Mouse (Mus musculus): Measurements from ENCODE around the gene Arhgef39.

Gene Arhgef39

DNA sequence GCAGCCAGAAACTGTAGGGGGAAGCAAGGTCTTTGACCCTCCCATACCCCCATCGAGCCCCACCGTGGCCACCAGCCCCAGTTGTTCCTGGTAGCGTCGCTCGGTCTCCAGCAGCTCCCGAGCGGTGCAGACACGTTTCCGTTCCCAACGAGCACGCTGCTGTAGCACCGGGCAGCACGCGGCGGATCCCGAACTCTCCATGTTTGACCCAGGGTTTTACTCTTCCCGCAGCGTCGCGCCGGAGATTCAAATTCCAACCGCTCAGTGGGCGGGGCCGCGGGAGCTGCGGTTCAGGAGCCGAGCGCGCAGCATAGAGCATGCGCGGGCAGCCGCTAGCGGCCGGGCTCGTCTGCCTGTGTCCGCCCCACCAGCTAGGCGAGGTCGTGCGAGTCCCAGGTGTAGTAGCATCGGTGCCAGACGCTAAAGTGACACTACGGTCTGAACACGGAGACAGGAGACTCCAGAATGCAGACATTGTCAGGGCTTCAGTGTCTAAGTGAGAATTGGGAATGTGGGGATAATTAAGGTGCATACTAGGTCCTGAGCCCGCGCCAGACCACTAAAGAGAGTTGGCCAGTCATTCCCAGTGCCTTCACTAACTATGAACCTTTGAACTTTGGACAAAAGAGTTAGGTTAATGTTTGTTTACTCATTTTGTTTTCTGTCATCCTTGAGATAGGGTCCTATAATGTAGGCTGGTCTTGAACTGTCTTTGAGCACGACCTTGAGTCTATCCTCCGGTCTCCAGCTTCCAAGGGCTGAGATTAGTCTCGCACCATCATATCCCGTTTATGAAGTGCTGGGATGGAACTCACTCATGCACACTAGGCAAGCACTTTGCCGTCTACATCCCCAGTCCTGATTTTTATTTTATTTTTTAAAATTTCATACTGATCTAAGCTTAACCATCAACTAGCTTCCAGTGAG is at the start of gene Arhgef39:
Gene Arhgef39 (minus strand): TSS at position 289 of the 927 bp plus-strand sequence.
- DNase-seq (ENCODE audit: low spot score in 2 of 2), result peak; percentile 75 to 78

DNA sequence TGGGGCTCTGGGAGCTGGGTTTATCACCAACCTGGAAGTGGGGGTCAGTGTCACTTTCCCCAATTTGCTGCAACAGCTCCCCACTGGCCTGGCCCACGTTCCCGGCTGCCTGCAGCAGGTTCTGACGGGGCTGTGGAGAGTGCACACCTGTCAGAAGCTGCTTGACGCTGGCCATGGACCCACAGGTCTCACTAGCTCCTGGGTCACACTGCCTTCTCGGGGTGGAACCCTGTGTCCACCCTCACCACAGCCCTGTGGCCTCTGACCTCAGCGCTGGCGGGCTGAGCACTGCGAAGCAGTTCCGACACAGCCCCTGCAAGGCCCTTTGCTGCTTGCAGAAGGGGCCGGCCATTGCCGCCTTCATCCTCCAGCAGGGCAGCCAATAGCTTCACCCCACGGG is 49.6 kb upstream of the Arhgef39 start:
- DNase-seq (ENCODE audit: low spot score in 2 of 2), result no peak

DNA sequence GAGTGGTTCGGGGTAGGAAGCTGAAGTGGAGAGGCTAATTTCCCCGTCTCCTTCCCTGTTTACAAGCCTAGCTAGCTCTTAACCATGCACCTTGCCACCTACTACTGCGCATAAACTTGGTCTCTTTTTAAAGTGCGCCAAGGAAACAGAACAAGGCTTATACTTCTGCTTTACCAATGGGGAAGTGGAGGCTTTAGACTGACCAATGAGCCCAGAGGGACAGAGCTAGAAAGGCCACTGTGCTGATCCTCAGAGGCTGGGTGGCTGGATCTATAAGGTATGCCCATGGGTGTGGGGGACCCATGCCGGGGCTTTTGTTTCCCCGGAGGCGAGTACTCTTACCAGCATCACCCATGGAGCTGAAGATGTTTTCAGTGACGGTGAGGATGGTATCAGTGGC is 47.7 kb upstream of the Arhgef39 start:
- no peak for DNase-seq (ENCODE audit: low spot score in 2 of 2)

DNA sequence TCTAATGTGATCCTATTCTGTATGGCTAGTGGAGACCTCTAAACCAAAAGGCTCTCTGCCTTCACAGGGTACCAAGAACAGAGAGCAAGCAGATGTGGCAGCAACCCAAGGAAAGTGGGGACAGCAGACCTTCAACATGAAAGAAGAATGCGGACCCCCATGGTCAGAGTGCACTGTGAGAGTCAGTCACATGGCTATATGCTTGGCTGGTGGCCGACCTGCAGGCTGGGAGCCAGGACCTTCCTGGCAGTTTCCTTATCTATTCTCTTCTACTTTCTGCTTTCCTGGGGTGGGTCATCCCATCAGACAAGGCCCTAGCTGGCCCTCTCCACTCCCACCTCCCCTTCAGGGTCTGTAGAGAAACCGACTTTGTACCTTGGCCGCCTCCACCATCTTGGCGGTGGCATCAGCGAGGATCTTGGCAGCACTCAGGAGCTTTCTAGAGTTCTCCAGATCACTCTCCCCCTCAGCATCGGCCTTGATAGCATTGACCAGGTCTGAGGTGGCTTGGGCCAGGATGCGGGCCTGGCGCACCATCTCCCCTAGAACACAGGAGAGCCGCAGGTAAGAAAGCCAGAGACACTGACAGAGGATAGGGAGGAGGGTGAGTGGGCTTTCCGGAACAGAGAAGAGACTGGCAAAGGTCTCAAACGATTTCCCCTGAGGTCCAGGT is 47.0 kb upstream of the Arhgef39 start:
- DNase-seq (ENCODE audit: low spot score in 2 of 2), result no peak

DNA sequence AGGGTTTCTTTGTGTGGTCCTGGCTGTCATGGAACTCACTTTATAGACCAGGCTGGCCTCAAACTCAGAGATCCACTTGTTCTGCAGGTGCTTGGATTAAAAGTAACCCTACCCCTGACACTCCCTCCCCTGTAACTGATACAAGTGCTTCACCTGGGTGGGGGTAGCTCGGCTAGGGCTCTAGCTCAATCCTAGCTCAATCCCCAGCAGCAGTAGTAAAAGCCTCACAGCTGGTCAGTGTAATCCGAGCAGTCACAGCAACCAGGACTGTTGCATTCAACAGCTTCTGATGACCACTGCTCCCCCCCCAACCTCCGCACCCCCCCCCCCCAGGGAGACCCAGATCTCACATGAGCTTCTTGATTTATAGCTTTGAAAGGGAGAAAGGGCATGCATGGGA is 42.5 kb upstream of the Arhgef39 start:
- no peak for DNase-seq (ENCODE audit: low spot score in 2 of 2)

DNA sequence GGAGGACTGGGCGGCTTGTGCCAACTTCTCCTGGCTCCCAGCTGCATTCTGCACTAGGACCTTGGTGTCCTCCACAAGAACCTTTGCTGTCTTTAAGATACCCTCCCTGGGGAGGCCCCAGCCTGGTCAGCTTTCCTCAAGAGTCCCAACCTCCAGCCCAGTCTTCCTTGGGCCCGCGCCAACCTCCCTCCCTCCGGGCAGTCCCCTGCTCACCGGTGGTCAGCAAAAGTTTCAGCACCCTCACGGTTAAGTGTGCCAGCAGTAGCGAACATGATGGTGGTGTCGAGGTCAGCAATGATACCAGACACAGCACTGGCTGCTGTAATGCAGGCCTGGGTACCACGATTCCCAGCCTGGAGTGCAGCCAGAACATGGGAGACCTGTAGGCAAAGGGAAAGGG is 36.5 kb upstream of the Arhgef39 start:
- DNase-seq (ENCODE audit: low spot score in 2 of 2), result no peak

DNA sequence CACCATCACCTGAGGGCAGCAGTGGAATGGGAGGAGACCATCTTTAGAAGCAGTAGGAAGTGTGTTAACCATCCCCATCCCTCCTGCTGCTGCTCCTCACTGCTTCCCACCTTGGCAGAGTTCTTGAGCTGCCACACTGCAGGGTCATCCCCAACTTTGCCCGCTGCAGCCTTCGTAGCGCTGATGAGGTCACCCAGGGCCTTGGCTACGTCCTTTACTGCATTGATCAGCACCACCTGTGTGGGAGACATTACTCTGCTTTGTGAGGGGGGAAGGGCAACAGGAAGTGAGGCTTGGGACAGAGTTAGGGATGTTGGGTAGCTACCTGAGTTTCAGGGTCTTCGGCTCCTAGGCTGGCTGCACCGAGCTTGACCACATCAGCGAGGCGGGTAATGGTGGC is 36.1 kb upstream of the Arhgef39 start:
- DNase-seq (ENCODE audit: low spot score in 2 of 2), result no peak

DNA sequence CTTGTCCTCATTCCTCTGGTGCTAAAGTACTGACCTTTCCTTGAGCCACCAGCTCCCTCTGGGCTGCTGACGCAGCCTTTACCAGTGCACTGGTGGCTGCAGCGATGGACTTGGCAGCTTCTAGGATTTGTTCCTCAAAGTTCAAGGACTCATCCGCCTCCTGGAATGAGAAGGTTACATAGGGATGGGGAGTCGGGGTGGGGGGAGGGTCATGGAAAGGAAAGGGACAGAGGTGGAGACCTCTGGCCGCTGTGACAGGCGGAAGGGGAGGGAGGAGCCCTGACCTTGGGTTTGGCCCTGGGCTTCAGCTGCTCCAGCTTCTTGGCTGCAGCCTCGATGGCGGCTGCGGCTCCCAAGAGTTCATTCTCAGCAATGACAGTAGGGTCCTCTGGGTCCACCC is 33.8 kb upstream of the Arhgef39 start:
- DNase-seq (ENCODE audit: low spot score in 2 of 2), result no peak

DNA sequence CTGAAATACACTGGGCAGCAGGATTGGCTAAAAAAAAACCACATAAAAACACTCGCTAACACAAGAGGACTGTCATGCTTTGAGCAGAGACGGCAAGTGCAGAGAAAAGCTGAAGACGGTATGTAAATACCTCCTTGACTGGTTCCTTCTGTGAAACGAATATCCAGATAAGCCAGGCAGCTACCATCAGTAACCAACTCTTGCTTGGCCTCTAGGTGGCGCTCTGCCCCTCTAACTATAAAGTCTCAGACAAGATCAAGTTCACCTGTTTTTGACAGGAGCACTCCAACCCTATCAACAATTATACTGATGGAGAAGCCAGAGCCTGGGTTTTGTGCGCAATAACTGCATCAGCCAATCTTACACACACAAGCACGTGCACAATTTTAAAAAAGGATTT is 31.1 kb upstream of the Arhgef39 start:
- peak; percentile 55 to 77 for DNase-seq (ENCODE audit: low spot score in 2 of 2)

DNA sequence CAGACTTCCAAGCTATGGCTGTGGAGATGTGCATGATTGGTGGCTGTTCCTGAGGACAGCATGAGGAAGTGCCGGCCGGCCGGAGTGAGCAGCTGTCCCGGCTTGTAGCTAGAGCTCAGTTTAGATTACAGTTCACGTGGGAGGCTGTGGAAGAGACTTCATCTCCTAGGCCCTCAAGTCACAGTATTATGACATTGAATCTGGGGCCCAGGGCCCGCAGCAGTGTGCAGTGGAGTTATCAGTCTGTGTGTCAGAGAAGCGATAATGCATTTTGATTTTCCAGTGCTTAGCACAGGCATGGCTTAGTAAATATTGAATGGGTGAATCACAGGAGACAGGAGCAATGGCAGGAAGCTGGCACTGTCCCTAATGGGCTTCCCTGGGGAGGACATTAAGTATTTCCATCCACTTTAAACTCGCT is 30.6 kb upstream of the Arhgef39 start:
- DNase-seq (ENCODE audit: low spot score in 2 of 2), result no peak

DNA sequence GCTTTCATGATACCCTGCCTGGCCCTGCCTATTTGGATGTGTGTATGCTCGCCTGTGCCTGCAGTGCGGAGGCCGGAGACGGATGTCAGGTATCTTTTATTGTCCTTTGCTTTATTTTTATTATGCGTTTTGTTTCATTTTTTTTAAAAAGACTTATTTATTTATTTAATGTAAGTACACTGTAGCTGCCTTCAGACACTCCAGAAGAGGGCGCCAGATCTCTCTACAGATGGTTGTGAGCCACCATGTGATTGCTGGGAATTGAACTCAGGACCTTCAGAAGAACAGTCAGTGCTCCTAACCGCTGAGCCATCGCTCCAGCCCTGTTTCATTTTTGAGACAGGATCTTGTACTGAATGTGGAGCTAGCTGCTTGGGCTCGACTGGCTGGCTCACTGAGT is 29.0 kb upstream of the Arhgef39 start:
- DNase-seq (ENCODE audit: low spot score in 2 of 2), result no peak

DNA sequence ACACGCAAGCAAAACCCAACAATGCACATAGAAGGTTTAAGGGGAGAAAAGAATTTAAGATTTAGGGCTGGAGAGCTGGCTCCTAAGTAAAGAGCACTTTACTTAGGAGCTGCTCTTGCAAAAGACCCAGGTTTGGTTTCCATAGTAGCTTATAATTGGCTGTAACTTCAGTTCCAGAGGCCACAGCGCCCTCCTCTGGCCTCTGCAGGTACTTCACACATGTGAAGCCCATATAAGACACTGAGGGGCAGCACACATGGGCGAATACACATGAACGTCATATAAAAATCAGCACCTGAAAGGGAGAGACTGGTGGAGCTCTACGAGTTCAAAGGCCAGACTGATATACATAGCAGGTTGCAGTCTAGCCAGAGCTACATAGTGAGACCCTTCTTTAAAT is 28.4 kb upstream of the Arhgef39 start:
- DNase-seq (ENCODE audit: low spot score in 2 of 2), result no peak

DNA sequence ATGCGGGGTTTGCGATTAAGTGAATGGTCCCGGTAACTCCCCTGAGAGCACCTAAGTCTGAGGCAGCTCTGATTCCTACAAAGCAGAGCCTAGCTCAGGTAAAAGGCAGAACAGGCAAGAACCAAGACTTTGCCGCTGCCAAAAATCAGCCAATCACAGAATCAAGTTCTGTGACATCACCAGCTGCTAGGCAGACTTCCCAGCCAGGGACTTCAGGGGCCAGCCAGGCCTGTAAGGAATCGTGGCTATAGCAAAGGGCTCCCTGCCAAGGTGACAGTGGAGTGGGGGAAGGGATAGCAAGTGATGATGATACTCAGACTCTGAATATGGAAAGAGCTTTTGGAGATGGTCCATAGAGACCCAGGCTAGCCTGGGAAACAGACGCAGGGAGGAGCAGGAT is 20.5 kb upstream of the Arhgef39 start:
- peak; percentile 66 to 84 for DNase-seq (ENCODE audit: low spot score in 2 of 2)

DNA sequence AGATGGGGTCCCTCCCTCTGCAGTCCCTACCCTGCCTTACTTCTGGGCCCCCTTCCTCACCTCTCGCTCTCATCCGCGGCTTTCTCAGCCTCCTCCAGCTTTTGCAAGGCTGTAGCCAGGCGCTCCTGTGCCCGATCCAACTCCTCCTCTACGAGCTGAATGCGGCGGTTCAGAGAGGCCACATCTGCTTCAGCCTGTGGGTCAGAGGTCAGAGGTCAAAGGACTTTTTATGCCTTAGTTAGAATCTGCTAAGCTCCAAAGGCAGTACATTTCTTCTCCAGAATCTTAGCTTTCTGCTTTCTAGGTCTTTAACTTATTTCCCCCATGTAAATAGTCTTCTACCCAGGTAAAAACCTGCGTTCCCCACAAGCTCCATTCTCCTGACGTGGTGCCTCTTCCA is 20.1 kb upstream of the Arhgef39 start:
- no peak for DNase-seq (ENCODE audit: low spot score in 2 of 2)

DNA sequence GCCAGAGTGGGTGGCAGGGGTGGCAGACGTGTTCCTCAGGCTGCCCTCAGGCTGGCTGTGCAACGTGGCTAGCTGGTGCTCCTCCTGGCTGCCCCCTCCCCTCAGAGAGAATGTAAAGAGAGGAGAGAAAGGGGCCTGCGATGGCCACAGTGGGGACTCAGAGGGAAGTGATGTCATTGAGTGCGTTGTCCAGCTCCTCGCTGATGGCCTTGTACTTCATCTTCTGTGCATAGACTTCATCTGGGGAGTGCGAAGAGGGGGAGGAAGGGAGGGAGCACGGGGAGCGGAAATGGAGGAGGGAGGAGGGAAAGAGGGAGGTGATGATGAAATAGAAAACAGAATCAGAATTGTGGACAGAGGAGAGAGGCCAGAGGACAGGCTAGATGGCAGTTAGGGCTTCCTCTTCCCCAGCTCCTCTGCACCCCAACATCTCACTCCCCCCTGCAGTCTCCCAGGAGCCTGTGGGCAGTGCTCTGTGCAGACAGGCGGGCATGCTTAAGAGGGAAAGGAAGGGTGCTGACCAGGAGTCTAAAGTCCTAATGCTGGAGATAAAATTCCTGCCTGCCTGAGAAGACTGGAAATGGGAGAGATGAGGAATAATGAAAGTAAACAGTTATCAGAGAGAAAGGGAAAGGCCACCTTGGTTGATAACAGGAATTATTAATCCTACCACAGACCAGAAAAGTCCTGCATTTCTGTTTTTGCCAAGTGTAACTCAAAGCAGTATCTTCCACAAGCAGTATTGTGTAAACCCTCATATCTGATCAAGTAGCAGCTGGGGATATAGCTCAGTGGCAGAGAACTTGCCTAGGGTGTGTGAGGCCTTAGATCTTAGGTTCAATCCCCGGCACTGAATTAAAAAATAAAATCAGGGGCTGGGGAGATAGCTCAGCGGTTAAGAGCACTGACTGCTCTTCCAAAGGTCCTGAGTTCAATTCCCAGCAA is 16.5 kb upstream of the Arhgef39 start:
- no peak for DNase-seq (ENCODE audit: low spot score in 2 of 2)

DNA sequence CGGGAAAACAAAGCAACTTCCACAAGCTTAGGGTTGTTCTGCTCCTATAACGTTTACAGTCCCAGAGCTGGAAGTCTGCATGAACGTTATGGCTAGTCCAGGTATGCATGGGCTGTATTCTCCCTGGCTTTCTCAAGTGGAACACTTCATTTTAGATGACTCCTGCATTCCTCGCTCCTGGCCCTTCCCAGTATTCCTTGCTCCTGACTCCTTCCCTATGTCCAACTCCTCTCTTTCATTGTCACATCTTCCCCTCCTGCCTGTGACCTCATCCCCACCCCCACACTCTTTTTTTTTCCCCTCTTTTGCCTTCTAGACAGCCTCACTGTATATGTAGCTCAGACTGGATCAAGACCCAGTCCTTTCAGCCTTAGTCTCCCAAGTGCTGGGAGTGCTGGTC is 14.3 kb upstream of the Arhgef39 start:
- DNase-seq (ENCODE audit: low spot score in 2 of 2), result no peak

DNA sequence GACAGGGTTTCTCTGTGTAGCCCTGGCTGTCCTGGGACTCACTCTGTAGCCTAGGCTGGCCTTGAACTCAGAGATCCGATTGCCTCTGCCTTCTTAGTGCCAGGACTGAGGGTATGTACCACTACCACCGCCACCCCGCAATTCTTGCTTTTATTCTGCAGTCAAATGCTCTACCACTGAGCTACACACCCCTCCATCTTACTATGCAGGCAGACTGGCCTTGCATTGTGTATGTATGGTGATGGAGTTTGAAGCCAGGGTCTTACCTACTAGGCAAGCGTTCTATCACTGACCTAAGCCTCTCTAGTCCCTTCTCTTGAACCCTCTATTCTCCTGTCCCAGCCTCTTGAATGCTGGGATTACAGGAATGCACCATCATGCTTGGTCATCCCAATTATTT is 13.8 kb upstream of the Arhgef39 start:
- DNase-seq (ENCODE audit: low spot score in 2 of 2), result no peak

DNA sequence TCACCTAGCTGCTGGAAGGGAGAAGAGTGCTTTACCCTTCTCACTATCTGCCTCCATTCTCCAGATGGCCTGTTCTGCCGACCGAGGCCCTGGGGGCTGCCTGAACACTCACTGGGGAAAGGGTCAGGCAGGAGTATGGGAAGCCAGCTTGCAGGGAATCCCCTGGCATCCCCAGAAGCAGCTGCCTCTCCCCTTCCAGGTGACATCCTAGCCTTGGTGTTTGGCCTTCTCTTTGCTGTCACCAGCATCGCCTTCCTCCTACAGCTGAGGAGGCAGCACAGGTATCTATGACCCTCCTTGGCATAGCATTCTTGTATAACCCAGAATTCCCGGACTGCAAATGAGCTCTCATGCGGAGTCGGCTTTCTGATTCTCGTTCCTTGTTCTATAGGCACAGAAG is 13.2 kb upstream of the Arhgef39 start:
- no peak for DNase-seq (ENCODE audit: low spot score in 2 of 2)

DNA sequence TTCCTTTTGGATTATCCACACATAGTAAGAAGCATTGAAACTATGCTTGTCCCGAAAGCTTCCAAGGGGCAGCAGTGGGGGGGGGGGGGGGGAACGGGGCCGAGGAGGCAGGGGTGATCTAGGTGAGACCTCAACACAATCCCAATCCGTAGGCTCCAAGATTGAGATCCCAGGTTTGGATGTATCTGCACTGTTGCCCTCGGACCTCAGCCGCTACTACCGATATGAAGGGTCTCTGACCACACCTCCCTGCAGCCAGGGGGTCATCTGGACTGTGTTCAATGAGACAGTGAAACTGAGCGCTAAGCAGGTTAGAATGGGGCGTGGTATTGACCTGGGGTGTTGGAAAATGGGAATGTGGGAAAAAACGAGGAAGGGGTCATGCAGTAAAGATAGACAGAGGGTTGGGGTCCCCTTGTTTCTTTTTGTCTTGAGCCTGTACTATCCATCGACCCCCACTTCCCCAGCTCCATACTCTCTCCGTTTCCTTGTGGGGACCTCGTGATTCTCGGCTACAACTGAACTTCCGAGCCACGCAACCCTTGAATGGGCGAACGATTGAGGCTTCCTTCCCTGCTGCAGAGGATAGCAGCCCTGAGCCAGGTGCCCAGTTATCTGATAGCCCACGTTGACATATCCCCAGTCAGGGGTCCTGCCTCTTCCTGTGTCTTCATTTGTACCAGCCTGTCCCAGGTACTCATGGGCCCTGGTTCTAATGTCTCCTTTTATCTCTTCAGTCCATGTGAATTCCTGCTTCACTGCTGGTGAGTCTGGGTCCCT is 12.4 kb upstream of the Arhgef39 start:
- no peak for DNase-seq (ENCODE audit: low spot score in 2 of 2)

DNA sequence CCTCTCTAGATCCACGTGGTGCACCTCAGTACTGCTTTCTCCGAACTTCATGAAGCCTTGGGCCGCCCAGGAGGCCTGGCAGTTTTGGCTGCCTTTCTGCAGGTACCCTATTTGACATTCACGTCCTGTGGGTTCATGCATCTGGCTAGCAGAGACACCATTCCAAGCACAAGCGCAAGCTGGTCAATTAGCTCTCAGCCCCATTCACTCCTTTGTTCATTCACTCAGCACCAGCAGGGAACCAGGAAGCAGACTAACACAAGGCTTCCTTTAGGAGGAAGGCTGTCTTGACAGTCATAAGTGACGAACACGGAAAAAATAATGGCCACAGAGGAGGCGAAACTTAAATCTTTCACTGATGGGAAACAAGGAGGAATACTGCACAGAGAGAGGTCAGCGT is 9.6 kb upstream of the Arhgef39 start:
- no peak for DNase-seq (ENCODE audit: low spot score in 2 of 2)

DNA sequence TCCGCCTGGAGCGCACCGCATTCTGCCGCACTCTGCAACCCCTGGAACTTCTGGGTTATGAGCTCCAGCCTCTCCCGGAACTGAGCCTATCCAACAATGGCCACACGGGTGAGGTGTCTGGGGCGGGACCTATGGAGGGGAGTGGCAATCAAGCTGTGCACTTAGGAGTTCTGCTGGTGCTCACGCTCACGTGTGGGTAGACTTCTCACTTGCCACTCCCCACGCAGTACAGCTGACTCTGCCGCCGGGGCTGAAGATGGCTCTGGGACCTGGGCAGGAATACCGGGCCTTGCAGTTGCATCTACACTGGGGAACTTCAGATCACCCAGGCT is 9.1 kb upstream of the Arhgef39 start:
- peak in 1 of 2 experiments; percentile 36 for DNase-seq (ENCODE audit: low spot score in 2 of 2)
